Mouse (Mus musculus): ENCODE measurements around the gene Pck2.

- TF ChIP-seq POLR2A (IDR thresholded peaks at IDR 0.05; ENCODE audit: insufficient read depth, low read depth, low read length) (no peak), CTCF (IDR thresholded peaks at IDR 0.05) (no peak)
Measured at GRCm38 (mm10) chr14:55505612-55506011, 34.5 kb upstream of the Pck2 start.
